Mouse (Mus musculus) lung, embryonic 16.5 days (tissue): ENCODE data around the gene Map1b. TPM values are rescaled to one million over a fixed set of nuclear protein-coding genes. Genes with fewer than 3 reads are reported as not detected.

Experiments used
- ATAC-seq: fragments of 200-750 bp; cut with Nextera tagmentation; 2 replicates; pipeline ENCODE4 v1.8.0; 2017; ENCODE audit warnings: low read depth, mild to moderate bottlenecking, moderate library complexity
- H3K27ac ChIP-seq: fragments of 300-500 bp; sonication (generic); 2 replicates; pipeline ENCODE4 v1.5.1; 2014; ENCODE audit warnings: mild to moderate bottlenecking, control low read depth, low read length
- H3K27me3 ChIP-seq: fragments of 300-500 bp; sonication (generic); 2 replicates; pipeline ENCODE4 v1.6.1; 2014; ENCODE audit warnings: low read depth, low read length, mixed read lengths; ENCODE audit not compliant: control insufficient read depth, insufficient read depth
- H3K36me3 ChIP-seq: fragments of 300-500 bp; sonication (generic); 2 replicates; pipeline ENCODE4 v1.6.1; 2014; ENCODE audit warnings: low read length; ENCODE audit not compliant: control insufficient read depth, insufficient read depth
- H3K4me1 ChIP-seq: fragments of 300-500 bp; sonication (generic); replicated peaks from 2 replicates; pipeline ENCODE4 v1.6.1; 2014; ENCODE audit warnings: low read length, mixed read lengths; ENCODE audit not compliant: control insufficient read depth, insufficient read depth
- H3K4me2 ChIP-seq: fragments of 300-500 bp; sonication (generic); 2 replicates; pipeline ENCODE4 v1.6.1; 2014; ENCODE audit warnings: low read depth, low read length, control low read depth
- H3K4me3 ChIP-seq: fragments of 300-500 bp; sonication (generic); 2 replicates; pipeline ENCODE4 v1.5.1; 2014; ENCODE audit warnings: mild to moderate bottlenecking, low read length, control low read depth
- H3K9ac ChIP-seq: fragments of 300-500 bp; sonication (generic); 2 replicates; pipeline ENCODE4 v1.6.1; 2014; ENCODE audit warnings: low read length, control low read depth
- H3K9me3 ChIP-seq: fragments of 300-500 bp; sonication (generic); 2 replicates; pipeline ENCODE4 v1.6.1; 2016; ENCODE audit warnings: low read length; ENCODE audit not compliant: control insufficient read depth
- WGBS: fragments of 180-500 bp; shearing (Covaris S2); extraction: QIAGEN DNeasy Blood & Tissue Kit; methylation state at CpG from one replicate; pipeline ENCODE4 v1.1.7; 2014; 5-methylcytosine and 5-hydroxymethylcytosine counted together
- polyA plus RNA-seq: library from polyadenylated mRNA; unstranded; fragments of >200 nt; fragmentation: Nextera tagmentation; extraction: Ambion mirVana; gene quantifications from 2 replicates; pipeline ENCODE4 v1.2.1, GENCODE M21; 2015

Map1b gene
- polyA plus RNA-seq, 1 experiment from 2014 or later: 67.1 TPM

DNA sequence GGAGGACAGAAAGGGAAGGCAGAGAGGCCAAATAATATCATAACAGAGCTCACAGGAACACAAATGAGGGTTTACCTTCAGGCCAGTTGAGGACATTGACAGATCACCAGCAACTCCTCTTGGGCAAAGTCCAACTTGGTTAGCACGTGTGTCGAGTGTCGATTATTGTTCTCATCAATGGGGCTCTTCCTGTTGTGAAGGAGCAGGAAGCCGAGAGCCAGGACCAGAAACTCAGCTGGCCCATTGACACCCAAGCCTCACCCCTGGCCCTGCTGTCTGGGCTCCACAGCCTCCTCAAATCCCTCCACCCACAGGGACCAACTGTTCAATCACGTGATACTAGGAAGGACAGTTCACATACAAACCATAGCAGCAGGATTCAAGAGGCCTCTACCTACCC lies 22.9 kb upstream of the Map1b start:
- Histone ChIP-seq H3K9me3 (no peaks in the 10 kb centered on the region), H3K27ac (0 out of 2 replicates have a peak overlapping the region, but pooled peaks have one; percentile 13), H3K4me1 (peaks cover 9% of the 10 kb centered on the region; the same call in 1 of the 2 replicates), H3K4me2 (no peak overlapping the region), H3K36me3 (no peaks in the 10 kb centered on the region), H3K4me3 (no peak overlapping the region), H3K9ac (no peak overlapping the region), H3K27me3 (no peaks in the 10 kb centered on the region)
- WGBS: 55% methylated on average over 5 of the region's 5 CpGs
- peak; percentile 80 for ATAC-seq

GRCm38 (mm10) chr13:99538851-99539250 lies 22.5 kb upstream of the Map1b start:
- H3K27ac ChIP-seq: no peak overlapping the region
- no peak overlapping the region for H3K4me3 ChIP-seq
- no peaks in the 10 kb centered on the region for H3K9me3 ChIP-seq
- no peaks in the 10 kb centered on the region for H3K27me3 ChIP-seq
- no peak overlapping the region for H3K4me2 ChIP-seq
- WGBS: 92% methylated on average over 11 of the region's 11 CpGs
- ATAC-seq: no peak
- no peak overlapping the region for H3K9ac ChIP-seq
- peaks cover 9% of the 10 kb centered on the region; the same call in 1 of the 2 replicates for H3K4me1 ChIP-seq
- no peaks in the 10 kb centered on the region for H3K36me3 ChIP-seq

- Histone ChIP-seq H3K27me3 (no peaks in the 10 kb centered on the region), H3K4me3 (no peak overlapping the region), H3K27ac (no peak overlapping the region), H3K36me3 (no peaks in the 10 kb centered on the region), H3K4me2 (no peak overlapping the region), H3K9ac (no peak overlapping the region), H3K4me1 (peaks cover 9% of the 10 kb centered on the region; the same call in 1 of the 2 replicates), H3K9me3 (no peaks in the 10 kb centered on the region)
- no peak for ATAC-seq
- WGBS: 17% methylated on average over 8 of the region's 8 CpGs
Observed at GRCm38 (mm10) chr13:99537908-99538513, 21.7 kb upstream of the Map1b start.

- Histone ChIP-seq H3K27me3 (no peaks in the 10 kb centered on the region), H3K4me1 (no peaks in the 10 kb centered on the region), H3K4me3 (no peak overlapping the region), H3K4me2 (no peak overlapping the region), H3K36me3 (no peaks in the 10 kb centered on the region), H3K9me3 (no peaks in the 10 kb centered on the region), H3K27ac (no peak overlapping the region), H3K9ac (no peak overlapping the region)
- WGBS: 65% methylated on average over 4 of the region's 4 CpGs
- no peak for ATAC-seq
Observed at GRCm38 (mm10) chr13:99528456-99528855, 12.1 kb upstream of the Map1b start.

- Histone ChIP-seq H3K4me2 (no peak overlapping the region), H3K27ac (no peak overlapping the region), H3K4me1 (no peaks in the 10 kb centered on the region), H3K9me3 (no peaks in the 10 kb centered on the region), H3K27me3 (no peaks in the 10 kb centered on the region), H3K36me3 (no peaks in the 10 kb centered on the region), H3K4me3 (no peak overlapping the region), H3K9ac (no peak overlapping the region)
- ATAC-seq: no peak
Observed at GRCm38 (mm10) chr13:99527936-99528335, 11.6 kb upstream of the Map1b start.

- H3K4me1 ChIP-seq: no peaks in the 10 kb centered on the region
- no peaks in the 10 kb centered on the region for H3K27me3 ChIP-seq
- no peak overlapping the region for H3K4me2 ChIP-seq
- ATAC-seq: no peak
- H3K36me3 ChIP-seq: no peaks in the 10 kb centered on the region
- no peaks in the 10 kb centered on the region for H3K9me3 ChIP-seq
- H3K9ac ChIP-seq: no peak overlapping the region
- H3K4me3 ChIP-seq: no peak overlapping the region
- H3K27ac ChIP-seq: no peak overlapping the region
- WGBS: 70% methylated on average over 8 of the region's 8 CpGs
Observed at GRCm38 (mm10) chr13:99525491-99525890, 9.2 kb upstream of the Map1b start.

DNA sequence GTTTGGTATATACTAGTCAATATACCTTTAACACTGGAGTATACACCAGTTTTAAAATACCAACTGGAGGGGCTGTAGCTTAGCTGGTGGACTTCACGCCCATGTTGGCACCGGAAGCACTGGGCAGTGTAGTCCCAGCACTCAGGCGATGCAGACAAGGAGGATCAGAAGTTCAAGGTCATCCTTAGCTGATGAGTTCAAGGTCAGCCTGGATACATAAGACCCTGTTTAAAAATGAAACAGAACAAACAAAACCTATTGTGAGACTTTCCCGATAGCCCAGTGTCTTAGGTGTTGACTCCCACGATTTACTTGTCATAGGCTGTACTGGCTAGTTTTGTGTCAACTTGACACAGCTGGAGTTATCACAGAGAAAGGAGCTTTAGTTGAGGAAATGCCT lies 1.5 kb upstream of the Map1b start:
- peaks cover 3% of the 10 kb centered on the region; the same call in 1 of the 2 replicates for H3K27me3 ChIP-seq
- 90% methylated on average over 5 of the region's 5 CpGs for WGBS
- no peak overlapping the region for H3K27ac ChIP-seq
- no peak for ATAC-seq
- H3K4me2 ChIP-seq: no peak overlapping the region
- H3K36me3 ChIP-seq: no peaks in the 10 kb centered on the region
- H3K9me3 ChIP-seq: no peaks in the 10 kb centered on the region
- no peak overlapping the region for H3K4me3 ChIP-seq
- peaks cover 24% of the 10 kb centered on the region for H3K4me1 ChIP-seq
- no peak overlapping the region for H3K9ac ChIP-seq

GRCm38 (mm10) chr13:99515736-99516447 lies 448 bp downstream of the Map1b start:
- Histone ChIP-seq H3K4me2 (peak overlapping the region; percentile 96), H3K36me3 (no peaks in the 10 kb centered on the region), H3K4me3 (peak overlapping the region; percentile 72), H3K9me3 (no peaks in the 10 kb centered on the region), H3K27ac (peak overlapping the region; percentile 57), H3K9ac (peak overlapping the region; percentile 73), H3K4me1 (peaks cover 24% of the 10 kb centered on the region), H3K27me3 (peaks cover 3% of the 10 kb centered on the region; the same call in 1 of the 2 replicates)
- under 1% methylated on average over 43 of the region's 44 CpGs for WGBS
- ATAC-seq: peak; percentile 15

GRCm38 (mm10) chr13:99514917-99515591 lies 1.3 kb downstream of the Map1b start:
- under 1% methylated on average over 47 of the region's 48 CpGs for WGBS

More at GRCm38 (mm10) chr13:99514917-99515591, 1.3 kb downstream of the Map1b start:
- Histone ChIP-seq H3K9ac (peak overlapping the region; percentile 73), H3K27me3 (peaks cover 3% of the 10 kb centered on the region; the same call in 1 of the 2 replicates), H3K9me3 (no peaks in the 10 kb centered on the region), H3K36me3 (no peaks in the 10 kb centered on the region), H3K4me3 (peak overlapping the region; percentile 72), H3K27ac (peak overlapping the region; percentile 57), H3K4me2 (peak overlapping the region; percentile 96), H3K4me1 (peaks cover 24% of the 10 kb centered on the region)
- ATAC-seq: peak; percentile 83
